Mouse (Mus musculus) embryo, embryonic 9.5 days (tissue): ENCODE results near the gene Abhd12.
"Not testable (repeated sequence)": the region's sequence is repeated elsewhere in the genome, so short reads cannot be mapped to it uniquely, and the experiment has no call there.

ENCODE experiments used
- DNase-seq: peaks from one replicate; pipeline ENCODE4 v3.0.0-alpha.2; 2017; ENCODE audit errors: extremely low spot score

Gene Abhd12

GRCm38 (mm10) chr2:150909429-150910039 lies 5.0 kb upstream of the Abhd12 start:
- peak; percentile 95 for DNase-seq

GRCm38 (mm10) chr2:150908881-150909280 lies 4.3 kb upstream of the Abhd12 start:
- DNase-seq: not testable (repeated sequence)

- no peak for DNase-seq
These were observed 452 bp upstream of the Abhd12 start, which contains the start of gene Gins1 for GRCm38 (mm10) chr2:150904936-150905450. Gins1 (plus strand) TSS chr2:150905400.

- no peak for DNase-seq
These were observed 2.2 kb downstream of the Abhd12 start for GRCm38 (mm10) chr2:150902347-150902746.

- no peak for DNase-seq
These were observed 4.2 kb downstream of the Abhd12 start for GRCm38 (mm10) chr2:150900341-150900740.

GRCm38 (mm10) chr2:150895691-150896252 lies 8.8 kb downstream of the Abhd12 start:
- DNase-seq: no peak

GRCm38 (mm10) chr2:150894617-150895267 lies 9.8 kb downstream of the Abhd12 start:
- DNase-seq: no peak

- DNase-seq: no peak
These were observed 17.2 kb downstream of the Abhd12 start for GRCm38 (mm10) chr2:150887370-150887769.

- no peak for DNase-seq
These were observed 18.2 kb downstream of the Abhd12 start for GRCm38 (mm10) chr2:150886315-150886714.

- DNase-seq: no peak
These were observed 18.7 kb downstream of the Abhd12 start for GRCm38 (mm10) chr2:150885814-150886213.

GRCm38 (mm10) chr2:150884779-150885110 lies 19.8 kb downstream of the Abhd12 start:
- DNase-seq: no peak

- no peak for DNase-seq
These were observed 20.3 kb downstream of the Abhd12 start for GRCm38 (mm10) chr2:150884075-150884778.

- DNase-seq: no peak
These were observed 27.0 kb downstream of the Abhd12 start for GRCm38 (mm10) chr2:150877561-150877960.

- no peak for DNase-seq
These were observed 29.3 kb downstream of the Abhd12 start for GRCm38 (mm10) chr2:150875226-150875625.

- DNase-seq: no peak
These were observed 30.0 kb downstream of the Abhd12 start for GRCm38 (mm10) chr2:150874508-150874907.

GRCm38 (mm10) chr2:150869446-150869845 lies 35.1 kb downstream of the Abhd12 start:
- no peak for DNase-seq

- no peak for DNase-seq
These were observed 37.5 kb downstream of the Abhd12 start for GRCm38 (mm10) chr2:150867021-150867420.

- DNase-seq: no peak
These were observed 43.4 kb downstream of the Abhd12 start for GRCm38 (mm10) chr2:150861128-150861527.

GRCm38 (mm10) chr2:150859709-150860470 lies 44.7 kb downstream of the Abhd12 start:
- DNase-seq: no peak

GRCm38 (mm10) chr2:150858724-150859487 lies 45.6 kb downstream of the Abhd12 start:
- DNase-seq: no peak

GRCm38 (mm10) chr2:150855186-150855585 lies 49.4 kb downstream of the Abhd12 start:
- no peak for DNase-seq
